Mouse (Mus musculus) lung, adult 2 months (tissue): ENCODE measurements at regions not wholly inside any gene's neighbourhood (a gene's known extent, or its start where the extent isn't known, plus 50 kb on each side); places are given as distances from the start of the nearest gene placed in this dataset.

Experiments
- CTCF ChIP-seq: fragments of 200-500 bp; IDR thresholded peaks from 2 replicates; pipeline ENCODE4 v1.5.1; 2011; ENCODE audit warnings: mild to moderate bottlenecking, low read length, control low read depth; ENCODE audit not compliant: insufficient read depth
- POLR2A ChIP-seq: fragments of 200-500 bp; IDR thresholded peaks from 2 replicates; pipeline ENCODE4 v1.6.1; 2011; ENCODE audit warnings: low read depth, mild to moderate bottlenecking, control low read depth, low read length, borderline replicate concordance; ENCODE audit errors: extremely low read depth

DNA sequence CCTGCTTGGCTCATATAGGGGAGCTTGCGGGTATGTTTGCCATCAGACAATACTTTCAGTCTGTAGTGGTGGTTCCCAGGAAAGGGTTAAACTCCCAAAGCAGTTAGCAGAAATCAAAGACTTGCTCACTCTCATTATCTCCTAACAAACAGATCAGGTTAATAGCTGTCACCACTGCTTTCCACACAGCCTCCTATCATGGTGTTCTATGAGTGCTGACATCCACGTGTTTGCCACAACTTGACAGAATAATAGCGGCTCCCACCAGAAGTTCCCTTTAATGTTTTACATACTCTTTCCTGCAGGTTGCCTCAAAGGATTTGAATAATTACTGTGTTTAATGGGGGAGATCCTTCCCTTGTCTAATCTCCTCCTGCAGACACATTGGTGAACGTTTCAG is 97.5 kb upstream of the Card11 start:
- TF ChIP-seq POLR2A (no peak), CTCF (no peak)
